Mouse (Mus musculus) intestine, embryonic 14.5 days (tissue): ENCODE data around the gene Gm20431. TPM values are rescaled to one million over a fixed set of nuclear protein-coding genes. Genes with fewer than 3 reads are reported as not detected.
A peak's percentile ranks its signal among the peaks of the same experiment; 100 is the strongest.

Source experiments
- ATAC-seq: fragments of 200-750 bp; cut with Nextera tagmentation; replicated peaks from 2 replicates; pipeline ENCODE4 v1.8.0; 2017; ENCODE audit warnings: low read depth, moderate number of reproducible peaks, moderate TSS enrichment, moderate library complexity; ENCODE audit not compliant: low FRiP score, low TSS enrichment
- DNase-seq: peaks from one replicate; pipeline ENCODE4 v3.0.0-alpha.2; 2018; ENCODE audit warnings: low spot score
- H3K27ac ChIP-seq: fragments of 300-500 bp; sonication (generic); 2 replicates; pipeline ENCODE4 v1.5.1; 2014; ENCODE audit warnings: low read depth, mild to moderate bottlenecking, control low read depth
- H3K27me3 ChIP-seq: fragments of 300-500 bp; sonication (generic); replicated peaks from 2 replicates; pipeline ENCODE4 v1.6.1; 2014; ENCODE audit warnings: low read length, control low read depth; ENCODE audit not compliant: control insufficient read depth, insufficient read depth
- H3K36me3 ChIP-seq: fragments of 300-500 bp; sonication (generic); 2 replicates; pipeline ENCODE4 v1.6.1; 2014; ENCODE audit warnings: low read length, control low read depth; ENCODE audit not compliant: control insufficient read depth, insufficient read depth
- H3K4me1 ChIP-seq: fragments of 300-500 bp; sonication (generic); replicated peaks from 2 replicates; pipeline ENCODE4 v1.6.1; 2014; ENCODE audit warnings: low read length, control low read depth, mixed read lengths; ENCODE audit not compliant: control insufficient read depth, insufficient read depth
- H3K4me2 ChIP-seq: fragments of 300-500 bp; sonication (generic); 2 replicates; pipeline ENCODE4 v1.6.1; 2014; ENCODE audit warnings: low read length
- H3K4me3 ChIP-seq: fragments of 300-500 bp; sonication (generic); 2 replicates; pipeline ENCODE4 v1.5.1; 2014; ENCODE audit warnings: low read depth, low read length, control low read depth, mixed read lengths
- H3K9ac ChIP-seq: fragments of 300-500 bp; sonication (generic); 2 replicates; pipeline ENCODE4 v1.6.1; 2014; ENCODE audit warnings: mild to moderate bottlenecking, low read length
- H3K9me3 ChIP-seq: fragments of 300-500 bp; sonication (generic); 2 replicates; pipeline ENCODE4 v1.6.1; 2016; ENCODE audit warnings: low read length, control low read depth; ENCODE audit not compliant: control insufficient read depth
- WGBS: fragments of 180-500 bp; shearing (Covaris S2); extraction: QIAGEN DNeasy Blood & Tissue Kit; methylation state at CpG from one replicate; pipeline ENCODE4 v1.1.7; 2014; 5-methylcytosine and 5-hydroxymethylcytosine counted together
- microRNA-seq: library from miRNA; unstranded; fragments of <30 nt; microRNA quantifications from one replicate; pipeline ENCODE4, GENCODE M21; 2016
- polyA plus RNA-seq: library from polyadenylated mRNA; unstranded; fragments of >200 nt; fragmentation: Nextera tagmentation; extraction: Ambion mirVana; gene quantifications from 2 replicates; pipeline ENCODE4 v1.2.1, GENCODE M21; 2014

Gene Gm20431
- polyA plus RNA-seq, 1 experiment from 2014 or later: 7.7 TPM

DNA sequence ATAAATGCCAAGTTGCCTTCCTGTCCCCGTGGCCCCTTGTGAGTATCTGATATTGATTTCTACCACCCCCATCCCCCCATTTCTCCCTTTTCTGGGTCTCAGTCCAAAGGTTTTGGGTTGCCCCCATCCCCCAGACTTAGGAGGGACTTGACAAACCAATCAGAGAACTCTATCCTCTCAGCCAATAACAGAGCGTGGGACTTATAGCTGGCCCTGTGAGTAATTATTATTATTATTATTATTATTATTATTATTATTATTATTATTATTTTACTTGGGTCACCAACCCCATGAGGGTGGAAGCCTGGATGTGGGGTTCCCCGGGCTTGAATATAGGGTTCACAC, 96.0 kb downstream of the Gm20431 start:
- Histone ChIP-seq H3K27me3 (no peaks in the 10 kb centered on the region), H3K4me2 (peak overlapping the region; percentile 36), H3K27ac (peak overlapping the region; percentile 73), H3K9me3 (no peaks in the 10 kb centered on the region), H3K4me1 (peaks cover 30% of the 10 kb centered on the region), H3K4me3 (no peak overlapping the region), H3K9ac (no peak overlapping the region), H3K36me3 (no peaks in the 10 kb centered on the region)
- DNase-seq (no peak), ATAC-seq (no peak)
- 59% methylated on average over 3 of the region's 3 CpGs for WGBS

DNA sequence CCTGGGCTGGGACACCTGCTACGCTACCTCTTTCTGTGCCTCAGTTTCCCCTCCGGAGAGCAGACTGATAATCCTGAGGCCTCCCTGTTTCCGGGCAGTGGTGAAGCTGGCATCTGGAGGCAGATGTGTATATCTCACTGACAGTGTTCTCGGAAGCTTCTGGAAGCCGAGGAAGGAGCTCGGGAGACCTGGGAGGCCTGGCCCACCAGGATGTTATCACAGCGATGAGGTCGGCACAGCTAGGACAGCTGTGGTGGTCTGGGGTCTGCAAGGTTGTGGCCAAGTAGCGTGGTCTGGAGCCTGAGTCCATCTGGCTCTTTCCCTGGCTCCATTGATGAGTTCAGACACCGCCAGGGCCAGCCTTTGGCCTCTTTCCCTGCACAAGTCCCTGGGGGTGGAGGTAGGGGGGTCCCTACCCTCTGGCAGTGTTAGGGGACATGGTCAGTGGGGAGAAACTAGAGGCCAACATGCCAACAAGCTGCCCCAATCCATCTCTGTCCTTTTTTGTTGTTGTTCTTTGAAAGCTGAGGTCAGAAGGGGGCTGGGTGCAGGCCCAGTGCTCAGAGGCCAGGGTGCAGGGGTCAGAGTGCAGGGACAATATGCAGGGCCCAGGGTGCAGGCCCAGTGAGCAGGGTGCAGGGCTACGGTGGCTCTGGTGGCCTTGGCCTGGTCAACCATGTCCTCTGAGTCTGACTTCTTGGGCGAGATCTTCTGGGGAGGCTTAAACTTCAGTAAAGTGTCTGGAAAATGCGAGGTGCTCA, 96.6 kb downstream of the Gm20431 start:
- 70% methylated on average over 13 of the region's 13 CpGs for WGBS
- Histone ChIP-seq H3K27me3 (no peaks in the 10 kb centered on the region), H3K4me3 (no peak overlapping the region), H3K4me2 (no peak overlapping the region), H3K4me1 (peaks cover 29% of the 10 kb centered on the region), H3K9ac (no peak overlapping the region), H3K27ac (no peak overlapping the region), H3K9me3 (no peaks in the 10 kb centered on the region), H3K36me3 (no peaks in the 10 kb centered on the region)
- ATAC-seq: no peak
- DNase-seq: no peak

DNA sequence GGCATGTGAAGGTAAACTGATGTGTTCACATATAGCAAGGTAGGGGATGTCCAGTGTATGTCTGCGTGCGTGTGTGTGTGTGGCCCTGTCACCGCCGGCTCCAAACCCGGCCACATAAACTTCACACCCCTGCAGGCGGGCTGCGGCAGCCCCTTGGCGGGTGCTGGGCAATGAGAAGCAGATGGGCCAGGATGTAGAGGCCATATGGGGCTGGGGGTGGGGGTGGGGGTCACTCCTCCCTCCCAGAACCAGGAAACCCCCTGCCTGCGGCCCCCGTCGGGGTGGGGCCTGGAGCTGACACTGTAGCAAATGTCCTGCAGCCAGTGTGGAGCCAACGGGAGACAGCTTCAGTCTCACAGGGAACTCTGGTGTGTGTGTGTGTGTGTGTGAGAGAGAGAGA, 97.6 kb downstream of the Gm20431 start:
- no peak for DNase-seq

GRCm38 (mm10) chr2:167563035-167563434, 98.3 kb downstream of the Gm20431 start:
- no peak overlapping the region for H3K4me3 ChIP-seq
- peaks cover 35% of the 10 kb centered on the region for H3K4me1 ChIP-seq
- no peaks in the 10 kb centered on the region for H3K36me3 ChIP-seq
- no peak for ATAC-seq
- H3K27me3 ChIP-seq: no peaks in the 10 kb centered on the region
- H3K27ac ChIP-seq: peak overlapping the region; percentile 54; the same call in 1 of the 2 replicates
- H3K9ac ChIP-seq: no peak overlapping the region
- H3K4me2 ChIP-seq: no peak overlapping the region
- 62% methylated on average over 5 of the region's 5 CpGs for WGBS
- DNase-seq: no peak
- no peaks in the 10 kb centered on the region for H3K9me3 ChIP-seq

More for the DNA sequence above, 97.6 kb downstream of the Gm20431 start:
- Histone ChIP-seq H3K9me3 (no peaks in the 10 kb centered on the region), H3K4me1 (peaks cover 35% of the 10 kb centered on the region), H3K27ac (peak overlapping the region; percentile 47; the same call in 1 of the 2 replicates), H3K27me3 (no peaks in the 10 kb centered on the region), H3K4me3 (no peak overlapping the region), H3K9ac (no peak overlapping the region), H3K4me2 (no peak overlapping the region), H3K36me3 (no peaks in the 10 kb centered on the region)
- ATAC-seq: 0 out of 2 replicates have a peak, but pooled peaks have one; percentile 48
- 23% methylated on average over 12 of the region's 12 CpGs for WGBS

- Histone ChIP-seq H3K4me1 (peaks cover 35% of the 10 kb centered on the region), H3K9ac (no peak overlapping the region), H3K27ac (peak overlapping the region; percentile 54), H3K27me3 (no peaks in the 10 kb centered on the region), H3K36me3 (no peaks in the 10 kb centered on the region), H3K4me3 (no peak overlapping the region), H3K4me2 (no peak overlapping the region), H3K9me3 (no peaks in the 10 kb centered on the region)
- 37% methylated on average over 8 of the region's 8 CpGs for WGBS
- DNase-seq (no peak), ATAC-seq (no peak)
Measured at GRCm38 (mm10) chr2:167562101-167562500, 99.2 kb downstream of the Gm20431 start.

DNA sequence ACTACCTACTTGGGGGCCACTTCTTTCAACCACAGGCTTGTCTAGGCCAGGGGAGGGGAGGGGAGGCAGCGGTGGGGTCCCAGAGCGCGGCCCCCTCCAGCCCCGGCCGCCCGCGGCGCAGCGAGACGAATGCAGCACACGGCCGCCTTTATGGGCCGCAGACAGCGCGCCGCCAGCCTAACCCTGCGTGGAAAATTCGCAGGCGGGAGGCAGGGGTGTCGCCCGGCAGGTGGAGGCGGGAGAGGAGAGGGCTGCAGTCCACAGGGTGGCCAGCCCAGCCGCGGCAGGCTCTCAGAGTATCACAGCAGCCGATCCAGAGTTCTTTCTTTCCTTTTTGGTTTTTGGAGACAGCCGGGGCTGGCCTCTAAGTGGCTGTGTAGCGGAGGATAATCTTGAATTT, 101.9 kb downstream of the Gm20431 start:
- ATAC-seq (no peak), DNase-seq (no peak)
- Histone ChIP-seq H3K4me2 (peak overlapping the region; percentile 42), H3K9ac (0 out of 2 replicates have a peak overlapping the region, but pooled peaks have one; percentile 30), H3K4me3 (0 out of 2 replicates have a peak overlapping the region, but pooled peaks have one; percentile 8), H3K36me3 (no peaks in the 10 kb centered on the region), H3K27me3 (no peaks in the 10 kb centered on the region), H3K4me1 (peaks cover 29% of the 10 kb centered on the region), H3K27ac (peak overlapping the region; percentile 43; the same call in 1 of the 2 replicates), H3K9me3 (no peaks in the 10 kb centered on the region)
- WGBS: 16% methylated on average over 27 of the region's 27 CpGs

Small RNA genes lying within 50 kb of the gene (microRNA-seq; reads per million reads assigned to microRNA genes)
- not detected for gene Gm22355

Other genes with a start within 250 kb of the Gm20431 start
- gene Slc9a8, start 239.8 kb downstream of the Gm20431 start, polyA plus RNA-seq: 21.0 and 23.2 TPM in 2 replicates
- 82.8 and 85.0 TPM in 2 replicates for gene Rnf114, start 168.9 kb downstream of the Gm20431 start, polyA plus RNA-seq
- 13.9 and 15.1 TPM in 2 replicates for gene Spata2, start 168.6 kb downstream of the Gm20431 start, polyA plus RNA-seq
- gene Snai1, start 123.3 kb downstream of the Gm20431 start, polyA plus RNA-seq: 17.4 and 19.2 TPM in 2 replicates
- 254 and 279 TPM in 2 replicates for gene Ube2v1, start 29.4 kb downstream of the Gm20431 start, polyA plus RNA-seq
- 2.8 and 12.4 TPM in 2 replicates for gene Cebpb, start 27.4 kb upstream of the Gm20431 start, polyA plus RNA-seq
- gene Tmem189, start 28.3 kb upstream of the Gm20431 start, polyA plus RNA-seq: 35.1 and 42.0 TPM in 2 replicates